Mouse (Mus musculus) macrophage (primary cell): Measurements from ENCODE around the gene Slc9a1. TPM values are rescaled to one million over a fixed set of nuclear protein-coding genes. Genes with fewer than 3 reads are reported as not detected.

Source experiments
- H3K27ac ChIP-seq: fragments of 350-480 bp; formaldehyde crosslinking; 2 replicates; pipeline ENCODE4 v1.9.0; 2021
- H3K36me3 ChIP-seq: fragments of 350-480 bp; formaldehyde crosslinking; 2 replicates; pipeline ENCODE4 v1.9.0; 2021; ENCODE audit errors: inconsistent target
- H3K4me3 ChIP-seq: fragments of 350-480 bp; formaldehyde crosslinking; 2 replicates; pipeline ENCODE4 v1.9.0; 2021; ENCODE audit errors: inconsistent target
- H3K79me2 ChIP-seq: fragments of 350-480 bp; formaldehyde crosslinking; 2 replicates; pipeline ENCODE4 v1.9.0; 2021; ENCODE audit errors: inconsistent target
- WGBS: methylation state at CpG from one replicate; pipeline ENCODE4 v1.1.7; 2026; ENCODE audit warnings: inconsistent platforms; ENCODE audit not compliant: missing documents; 5-methylcytosine and 5-hydroxymethylcytosine counted together
- polyA plus RNA-seq: library from polyadenylated mRNA; stranded (reverse); fragments of 250-400 nt; gene quantifications from 3 replicates; pipeline ENCODE4 v1.2.4, GENCODE M21; 2018; ENCODE audit warnings: inconsistent platforms

The Slc9a1 gene
- polyA plus RNA-seq, 1 experiment from 2014 or later: 23.8 TPM

DNA sequence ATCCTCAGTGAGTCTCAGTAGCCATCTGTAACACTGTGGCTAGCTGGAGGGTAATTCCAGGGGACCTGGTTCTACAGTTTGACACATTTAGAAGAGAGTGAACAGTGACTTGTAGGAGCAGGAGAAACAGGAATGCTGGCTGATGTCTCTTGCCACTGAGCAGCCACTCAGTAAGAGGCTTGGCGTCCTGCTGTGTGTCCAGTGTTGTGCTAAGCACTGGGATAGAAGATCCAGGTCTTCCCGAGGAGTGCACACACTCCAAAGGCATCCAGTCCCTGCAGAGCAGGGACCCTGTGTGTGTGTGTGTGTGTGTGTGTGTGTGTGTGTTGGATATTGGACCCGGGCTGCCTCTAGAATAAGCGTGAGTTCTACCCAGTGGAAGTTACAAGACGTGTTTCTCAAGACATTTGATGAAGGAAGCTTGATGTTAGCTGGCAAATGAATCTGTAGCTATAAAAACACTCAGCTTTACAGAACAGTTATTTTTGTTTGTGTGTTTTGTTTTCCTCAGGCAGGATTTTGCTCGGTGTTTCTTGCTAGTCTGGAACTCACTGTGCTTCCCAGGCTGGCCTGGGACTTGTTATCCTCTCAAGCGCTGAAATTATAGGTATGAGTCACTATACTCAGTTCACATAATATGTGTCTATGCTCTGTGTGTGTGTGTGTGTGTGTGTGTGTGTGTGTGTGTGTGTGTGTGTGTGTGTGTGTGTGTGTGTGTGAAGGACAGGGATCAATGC, 16.7 kb downstream of the Slc9a1 start:
- Histone ChIP-seq H3K4me3 (no peak overlapping the region), H3K36me3 (no peaks in the 10 kb centered on the region; the same call in 1 of the 2 replicates), H3K79me2 (peaks cover 88% of the 10 kb centered on the region), H3K27ac (no peak overlapping the region)
- WGBS: 92% methylated on average over 7 of the region's 7 CpGs

DNA sequence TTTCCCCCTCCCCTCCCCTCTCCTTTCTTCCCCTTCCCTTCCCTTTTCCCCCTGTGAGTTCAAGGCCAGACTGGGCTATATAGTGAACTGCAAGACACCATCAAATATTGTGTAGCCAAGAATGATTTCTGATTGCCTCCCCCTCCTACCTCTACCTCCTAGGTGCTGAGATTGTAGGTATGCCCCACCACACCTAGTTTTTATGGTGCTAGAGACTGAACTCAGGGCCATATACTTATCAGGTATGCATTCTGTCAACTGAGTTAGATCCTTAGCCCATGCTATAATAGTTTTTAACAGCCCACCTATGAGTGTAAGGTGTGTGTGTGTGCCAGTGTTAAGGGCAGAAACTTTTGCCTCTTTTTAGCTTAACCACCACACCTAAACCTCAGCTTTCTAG, 17.5 kb downstream of the Slc9a1 start:
- Histone ChIP-seq H3K79me2 (peaks cover 88% of the 10 kb centered on the region), H3K4me3 (no peak overlapping the region), H3K27ac (no peak overlapping the region), H3K36me3 (no peaks in the 10 kb centered on the region; the same call in 1 of the 2 replicates)

- no peak overlapping the region for H3K27ac ChIP-seq
- no peaks in the 10 kb centered on the region; the same call in 1 of the 2 replicates for H3K36me3 ChIP-seq
- H3K4me3 ChIP-seq: no peak overlapping the region
- peaks cover 88% of the 10 kb centered on the region for H3K79me2 ChIP-seq
- WGBS: 94% methylated on average over 15 of the region's 16 CpGs
Measured at GRCm38 (mm10) chr4:133388781-133389552, 19.5 kb downstream of the Slc9a1 start.

- Histone ChIP-seq H3K79me2 (peaks cover 88% of the 10 kb centered on the region), H3K36me3 (no peaks in the 10 kb centered on the region; the same call in 1 of the 2 replicates), H3K4me3 (no peak overlapping the region), H3K27ac (peak overlapping the region; percentile 13)
- WGBS: 100% methylated on average over 2 of the region's 2 CpGs
Measured at GRCm38 (mm10) chr4:133390042-133390441, 20.5 kb downstream of the Slc9a1 start.

DNA sequence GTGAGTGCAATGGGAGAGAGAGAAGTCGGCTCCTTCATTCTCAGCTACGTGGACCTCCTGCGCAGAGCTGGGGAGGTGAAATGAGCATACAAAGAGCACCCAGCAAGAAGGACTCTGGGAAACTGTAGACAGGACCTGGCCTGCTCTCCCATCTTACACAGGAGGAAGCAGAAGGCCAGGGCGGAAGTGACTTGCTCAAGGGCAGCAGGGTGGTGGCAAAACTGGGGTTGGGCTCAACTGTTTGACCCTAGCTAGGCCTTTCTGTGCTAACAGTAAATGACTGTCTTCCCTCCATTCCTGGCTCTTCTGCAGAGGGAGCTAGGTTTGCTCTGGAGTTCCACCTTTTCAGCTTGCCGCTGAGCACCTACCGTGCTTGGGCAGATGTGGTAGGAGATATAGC, 21.1 kb downstream of the Slc9a1 start:
- Histone ChIP-seq H3K4me3 (no peak overlapping the region), H3K79me2 (peaks cover 89% of the 10 kb centered on the region), H3K36me3 (no peaks in the 10 kb centered on the region; the same call in 1 of the 2 replicates), H3K27ac (peak overlapping the region; percentile 21)
- 51% methylated on average over 6 of the region's 6 CpGs for WGBS

DNA sequence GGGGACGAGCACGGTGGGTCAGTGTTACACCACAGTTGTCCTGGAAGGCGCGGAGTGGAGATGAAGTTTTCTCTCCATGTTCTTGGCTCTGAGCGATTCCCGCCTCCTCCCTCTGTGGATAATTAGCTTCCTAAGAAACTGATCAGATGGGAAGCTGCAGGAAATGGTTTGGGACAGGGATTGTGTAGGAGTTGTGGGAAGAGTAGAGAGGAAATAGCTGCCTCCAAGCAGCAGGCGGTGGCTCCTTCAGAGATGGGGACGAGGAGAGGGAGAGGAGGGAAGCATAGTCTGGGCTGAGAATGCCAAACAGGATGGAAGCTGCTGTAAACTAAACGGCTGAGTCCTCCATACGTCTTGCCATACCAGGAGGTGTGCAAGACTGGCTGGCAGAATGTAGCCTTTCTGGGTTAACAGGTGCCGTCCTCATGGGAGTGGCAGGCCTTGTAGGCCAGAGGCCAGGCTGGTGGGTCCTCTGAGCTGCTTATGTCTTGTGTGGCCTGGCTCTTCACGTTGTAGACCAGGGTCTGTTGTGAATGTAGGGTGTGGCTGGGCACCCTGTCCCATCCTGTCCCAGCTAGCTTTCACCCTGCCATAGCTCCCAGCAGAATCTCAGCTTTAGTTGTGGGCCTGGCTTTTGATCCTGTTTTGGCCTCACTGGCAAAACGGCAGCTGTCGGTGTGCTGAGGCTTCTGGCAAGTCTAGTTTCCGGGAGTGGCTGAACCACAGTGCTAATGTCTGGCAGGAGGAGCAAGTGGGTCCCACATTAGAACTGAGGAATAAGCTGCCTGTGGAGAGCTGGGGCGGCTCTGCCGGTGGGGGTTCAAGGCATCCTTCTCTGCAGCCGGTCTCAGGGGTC, 21.9 kb downstream of the Slc9a1 start:
- WGBS: 60% methylated on average over 18 of the region's 18 CpGs
- no peaks in the 10 kb centered on the region for H3K36me3 ChIP-seq
- H3K4me3 ChIP-seq: no peak overlapping the region
- H3K27ac ChIP-seq: peak overlapping the region; percentile 21
- peaks cover 89% of the 10 kb centered on the region for H3K79me2 ChIP-seq

GRCm38 (mm10) chr4:133394981-133395573, 25.6 kb downstream of the Slc9a1 start:
- Histone ChIP-seq H3K79me2 (peaks cover 100% of the 10 kb centered on the region), H3K27ac (no peak overlapping the region), H3K4me3 (no peak overlapping the region), H3K36me3 (no peaks in the 10 kb centered on the region)
- WGBS: 91% methylated on average over 4 of the region's 4 CpGs

- Histone ChIP-seq H3K4me3 (no peak overlapping the region), H3K36me3 (no peaks in the 10 kb centered on the region), H3K27ac (no peak overlapping the region), H3K79me2 (peaks cover 100% of the 10 kb centered on the region)
- 93% methylated on average over 1 of the region's 2 CpGs for WGBS
Measured at GRCm38 (mm10) chr4:133396079-133396478, 26.6 kb downstream of the Slc9a1 start.

DNA sequence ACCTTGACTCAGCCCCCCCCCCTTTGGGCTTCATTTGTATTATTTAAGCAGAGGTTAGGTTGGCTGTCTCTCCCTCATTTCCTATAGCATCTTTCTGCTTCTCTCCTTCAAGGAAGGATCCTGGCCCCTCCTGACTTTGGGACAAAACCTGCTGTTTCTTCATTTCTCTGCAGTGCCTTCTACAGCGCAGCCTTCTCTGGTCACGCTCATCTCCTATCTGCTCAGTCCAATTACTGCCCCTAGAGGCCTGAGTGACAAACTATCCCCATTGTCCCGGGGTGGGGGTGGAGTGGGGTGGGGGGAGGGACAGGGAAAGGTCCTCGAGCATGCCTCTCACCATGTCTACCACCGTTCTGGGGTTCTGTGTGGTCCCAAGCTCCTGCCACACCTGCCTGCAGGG, 27.8 kb downstream of the Slc9a1 start:
- Histone ChIP-seq H3K4me3 (no peak overlapping the region), H3K36me3 (no peaks in the 10 kb centered on the region), H3K27ac (no peak overlapping the region), H3K79me2 (peaks cover 94% of the 10 kb centered on the region)
- WGBS: 76% methylated on average over 5 of the region's 5 CpGs

DNA sequence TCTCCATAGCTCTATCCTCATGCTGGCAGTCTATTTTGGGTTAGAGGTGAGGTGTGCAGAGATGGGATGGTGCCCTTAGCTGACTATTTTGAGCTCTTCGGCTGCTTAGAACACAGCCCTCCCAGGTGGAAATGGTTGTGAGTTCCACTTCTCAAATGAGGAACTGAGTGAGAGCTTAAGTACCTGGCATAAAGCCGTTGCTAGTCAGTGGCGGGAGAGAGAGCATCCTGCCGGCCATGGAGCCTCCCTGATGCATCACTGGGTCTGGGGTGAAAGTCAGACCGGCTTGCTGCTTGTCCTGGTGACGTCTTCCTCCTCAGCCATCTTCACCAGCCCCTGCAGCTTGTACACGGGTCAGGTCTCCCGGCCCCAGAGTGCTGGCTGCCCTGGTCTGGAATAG, 28.5 kb downstream of the Slc9a1 start:
- no peak overlapping the region for H3K4me3 ChIP-seq
- no peak overlapping the region for H3K27ac ChIP-seq
- peaks cover 94% of the 10 kb centered on the region for H3K79me2 ChIP-seq
- no peaks in the 10 kb centered on the region for H3K36me3 ChIP-seq
- 66% methylated on average over 7 of the region's 8 CpGs for whole genome bisulfite sequencing

GRCm38 (mm10) chr4:133398619-133399018, 29.1 kb downstream of the Slc9a1 start:
- 74% methylated on average over 5 of the region's 5 CpGs for WGBS
- Histone ChIP-seq H3K36me3 (no peaks in the 10 kb centered on the region), H3K4me3 (no peak overlapping the region), H3K27ac (no peak overlapping the region), H3K79me2 (peaks cover 94% of the 10 kb centered on the region)

GRCm38 (mm10) chr4:133399509-133399908, 30.0 kb downstream of the Slc9a1 start:
- H3K27ac ChIP-seq: no peak overlapping the region
- peaks cover 92% of the 10 kb centered on the region for H3K79me2 ChIP-seq
- 92% methylated on average over 5 of the region's 6 CpGs for WGBS
- no peak overlapping the region for H3K4me3 ChIP-seq
- no peaks in the 10 kb centered on the region for H3K36me3 ChIP-seq

- H3K27ac ChIP-seq: no peak overlapping the region
- H3K36me3 ChIP-seq: 0 out of 2 replicates have a peak, but pooled peaks cover 3% of the 10 kb centered on the region
- 96% methylated on average over 7 of the region's 7 CpGs for WGBS
- H3K79me2 ChIP-seq: peaks cover 92% of the 10 kb centered on the region; the same call in 1 of the 2 replicates
- H3K4me3 ChIP-seq: no peak overlapping the region
Measured at GRCm38 (mm10) chr4:133400098-133400497, 30.6 kb downstream of the Slc9a1 start.

- peaks cover 92% of the 10 kb centered on the region; the same call in 1 of the 2 replicates for H3K79me2 ChIP-seq
- 25% methylated on average over 13 of the region's 13 CpGs for WGBS
- peak overlapping the region; percentile 65 for H3K27ac ChIP-seq
- H3K4me3 ChIP-seq: no peak overlapping the region
- 0 out of 2 replicates have a peak, but pooled peaks cover 8% of the 10 kb centered on the region for H3K36me3 ChIP-seq
Measured at GRCm38 (mm10) chr4:133402011-133402410, 32.5 kb downstream of the Slc9a1 start.
